ENCODE assay signal across 13 mouse cellular contexts in the genomic region with DNA sequence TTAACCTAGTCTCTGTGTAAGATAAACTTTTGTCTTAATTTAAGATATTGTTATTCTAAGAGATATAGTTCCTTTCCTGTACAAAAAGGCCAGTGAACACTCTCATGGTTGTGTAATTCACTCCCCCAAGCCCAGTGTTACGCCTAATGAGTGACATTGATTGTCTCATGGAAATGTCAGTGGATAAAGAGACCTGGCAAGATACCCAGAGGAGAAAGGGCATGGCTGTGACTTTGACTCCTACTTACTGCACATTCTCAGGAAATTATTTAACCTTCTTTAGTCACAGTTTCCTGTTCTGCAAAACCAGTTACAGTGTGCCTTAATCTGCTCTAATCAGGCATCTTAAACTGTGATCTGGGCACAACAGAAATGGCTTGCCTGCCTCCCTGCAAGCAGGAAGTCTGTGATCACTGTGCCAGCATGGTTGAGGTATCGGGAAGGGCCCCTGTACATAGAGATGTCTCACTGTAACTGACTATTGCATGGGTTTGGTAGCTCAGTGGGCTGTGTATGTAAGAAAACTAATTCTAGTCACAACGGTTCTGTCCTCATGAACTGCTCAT. TPM values are rescaled to one million over a fixed set of nuclear protein-coding genes. Genes with fewer than 3 reads are reported as not detected.
DNase-seq lines count a peak whose midpoint lies in the region; ATAC-seq lines count a peak whose summit lies in the region.
"Had no signal": no experiment of that assay in that cellular context is flagged by ENCODE, and none has a peak within 500 bp of the region (broad histone marks: within the 10 kb centered on the region; RNA-seq: fewer than 3 reads in every experiment).

No protein-coding gene starts in this region.

- peak; percentile 24 to 42 for DNase-seq in kidney, adult 8-10 months
- DNase-seq in CD4-positive, CD25-positive, alpha-beta regulatory T cell, adult 2 months (ENCODE audit: low read depth, low spot score) = peak; percentile 48
- DNase-seq in urinary bladder, postnatal 14 days (ENCODE audit: low spot score) = no peak
- DNase-seq in left cerebral cortex, adult 9 months (ENCODE audit: low spot score in 2 of 2) = no peak
- DNase-seq: adrenal gland, postnatal 36 days; cerebellum, postnatal 10 days; heart, postnatal 10 days had no signal

- no peaks in the 10 kb centered on the region for H3K27me3 ChIP-seq in kidney, embryonic 14.5 days (ENCODE audit: control insufficient read depth, insufficient read depth, low read length)
- no peaks in the 10 kb centered on the region for H3K27me3 ChIP-seq in liver, embryonic 16.5 days (ENCODE audit: control insufficient read depth, insufficient read depth, low read depth, low read length)
- no peaks in the 10 kb centered on the region for H3K27me3 ChIP-seq in forebrain, embryonic 16.5 days (replicated peaks; ENCODE audit: control insufficient read depth, insufficient read depth, low read length)
- H3K27me3 ChIP-seq: embryonic facial prominence, embryonic 15.5 days had no signal

- no peak overlapping the region for H3K27ac ChIP-seq in kidney, embryonic 14.5 days (ENCODE audit: low read depth, low read length)
- no peak overlapping the region for H3K27ac ChIP-seq in liver, embryonic 16.5 days (ENCODE audit: low read length)
- no peak overlapping the region for H3K27ac ChIP-seq in forebrain, embryonic 16.5 days (ENCODE audit: low read length)
- H3K27ac ChIP-seq: embryonic facial prominence, embryonic 15.5 days; kidney, postnatal 0 days had no signal

- WGBS in kidney, embryonic 14.5 days = 58% methylated on average over 3 of the region's 3 CpGs
- 19% methylated on average over 3 of the region's 3 CpGs for WGBS in liver, embryonic 16.5 days (ENCODE audit: insufficient replicate concordance)
- 80% methylated on average over 3 of the region's 3 CpGs for WGBS in forebrain, embryonic 16.5 days

- no peak overlapping the region for H3K4me2 ChIP-seq in kidney, embryonic 14.5 days (replicated peaks; ENCODE audit: low read depth, low read length)
- no peak overlapping the region for H3K4me2 ChIP-seq in liver, embryonic 16.5 days (ENCODE audit: low read depth, low read length)
- no peak overlapping the region for H3K4me2 ChIP-seq in forebrain, embryonic 16.5 days (ENCODE audit: low read length)
- H3K4me2 ChIP-seq: embryonic facial prominence, embryonic 15.5 days had no signal

- ATAC-seq in kidney, embryonic 14.5 days (ENCODE audit: low FRiP score, low TSS enrichment) = no peak
- peak; percentile 67 for ATAC-seq in activated CD4-positive, CD25-positive, alpha-beta regulatory T cell, adult 4 months
- peak; percentile 27; the same call in 1 of the 2 replicates for ATAC-seq in liver, embryonic 16.5 days (ENCODE audit: low read depth)
- no peak for ATAC-seq in forebrain, embryonic 16.5 days

- no peak overlapping the region for H3K9ac ChIP-seq in kidney, embryonic 14.5 days (ENCODE audit: low read depth, low read length)
- H3K9ac ChIP-seq in liver, embryonic 16.5 days (ENCODE audit: low read depth, low read length) = no peak overlapping the region
- H3K9ac ChIP-seq in forebrain, embryonic 16.5 days (replicated peaks; ENCODE audit: low read depth, low read length) = no peak overlapping the region
- H3K9ac ChIP-seq: embryonic facial prominence, embryonic 15.5 days had no signal

- H3K9me3 ChIP-seq in kidney, embryonic 14.5 days (ENCODE audit: control insufficient read depth, low read length) = no peaks in the 10 kb centered on the region
- H3K9me3 ChIP-seq in liver, embryonic 16.5 days (replicated peaks; ENCODE audit: control insufficient read depth, low read length) = no peaks in the 10 kb centered on the region
- H3K9me3 ChIP-seq in forebrain, embryonic 16.5 days (ENCODE audit: control insufficient read depth, low read length) = no peaks in the 10 kb centered on the region
- H3K9me3 ChIP-seq: embryonic facial prominence, embryonic 15.5 days had no signal

- H3K36me3 ChIP-seq in kidney, embryonic 14.5 days (ENCODE audit: control insufficient read depth, insufficient read depth, low read length) = no peaks in the 10 kb centered on the region
- no peaks in the 10 kb centered on the region for H3K36me3 ChIP-seq in liver, embryonic 16.5 days (ENCODE audit: control insufficient read depth, insufficient read depth)
- no peaks in the 10 kb centered on the region for H3K36me3 ChIP-seq in forebrain, embryonic 16.5 days (ENCODE audit: control insufficient read depth, insufficient read depth)
- H3K36me3 ChIP-seq: embryonic facial prominence, embryonic 15.5 days had no signal

- H3K4me3 ChIP-seq in kidney, embryonic 14.5 days (ENCODE audit: low read length) = no peak overlapping the region
- H3K4me3 ChIP-seq in liver, embryonic 16.5 days (ENCODE audit: low read depth, low read length) = no peak overlapping the region
- H3K4me3 ChIP-seq in forebrain, embryonic 16.5 days (replicated peaks; ENCODE audit: low read length) = no peak overlapping the region
- H3K4me3 ChIP-seq: embryonic facial prominence, embryonic 15.5 days had no signal

- H3K4me1 ChIP-seq in kidney, embryonic 14.5 days (ENCODE audit: control insufficient read depth, insufficient read depth, low read length) = no peaks in the 10 kb centered on the region
- peaks cover 3% of the 10 kb centered on the region for H3K4me1 ChIP-seq in liver, embryonic 16.5 days (ENCODE audit: control insufficient read depth, low read depth, low read length)
- H3K4me1 ChIP-seq in forebrain, embryonic 16.5 days (replicated peaks; ENCODE audit: control insufficient read depth, insufficient read depth, low read length) = peaks cover 3% of the 10 kb centered on the region; the same call in 1 of the 2 replicates

RNA-seq across cellular contexts. Expression of gene Ppp3ca, which starts 27.8 kb away (rescaled TPM):
- polyA plus RNA-seq in kidney, embryonic 14.5 days (2014; fragmentation: Nextera tagmentation; extraction: Ambion mirVana) = 61.1 and 76.7 TPM in 2 replicates
- polyA plus RNA-seq in activated CD4-positive, CD25-positive, alpha-beta regulatory T cell, adult 4 months (2017; shearing (Covaris generic)) = 10 to 100 TPM; 13.5 to 21.0 TPM
- 8.5 and 10.2 TPM in 2 replicates for polyA plus RNA-seq in liver, embryonic 16.5 days (2015; fragmentation: Nextera tagmentation; extraction: Ambion mirVana)
- 144 and 148 TPM in 2 replicates for polyA plus RNA-seq in forebrain, embryonic 16.5 days (2015; fragmentation: Nextera tagmentation; extraction: Ambion mirVana)

Comparison
In these comparisons a context has a peak if more than half of its experiments do, and no peak if none do; other contexts are left out.
1. DNase-seq: peak in kidney, adult 8-10 months (2 of 2) and CD4-positive, CD25-positive, alpha-beta regulatory T cell, adult 2 months (single experiment); none in urinary bladder, postnatal 14 days (single experiment) and left cerebral cortex, adult 9 months (0 of 2).
2. ATAC-seq: peak in activated CD4-positive, CD25-positive, alpha-beta regulatory T cell, adult 4 months (single experiment) and liver, embryonic 16.5 days (single experiment); none in kidney, embryonic 14.5 days (single experiment) and forebrain, embryonic 16.5 days (single experiment).